Mouse (Mus musculus) gastrocnemius, postnatal 36 days (tissue): ENCODE data around the gene Slc22a4. TPM values are rescaled to one million over a fixed set of nuclear protein-coding genes. Genes with fewer than 3 reads are reported as not detected.
"Not testable (repeated sequence)": the region's sequence is repeated elsewhere in the genome, so short reads cannot be mapped to it uniquely, and the experiment has no call there.

ENCODE experiments used
- DNase-seq, 2 experiments: peaks; one replicate each; pipeline ENCODE4 v3.0.0; 2022
- intact Hi-C: fragments of 180-260 bp; cut with DNase I; formaldehyde crosslinking; loops from one replicate; pipeline ENCODE4 v1.15.1; 2025
- total RNA-seq, 2 experiments: library from RNA; stranded (reverse); gene quantifications; 2 replicates each; pipeline ENCODE4 v1.2.3; 2021

Slc22a4 gene
- total RNA-seq, 2 experiments from 2014 or later, result 2.1 to 2.8 TPM

DNA sequence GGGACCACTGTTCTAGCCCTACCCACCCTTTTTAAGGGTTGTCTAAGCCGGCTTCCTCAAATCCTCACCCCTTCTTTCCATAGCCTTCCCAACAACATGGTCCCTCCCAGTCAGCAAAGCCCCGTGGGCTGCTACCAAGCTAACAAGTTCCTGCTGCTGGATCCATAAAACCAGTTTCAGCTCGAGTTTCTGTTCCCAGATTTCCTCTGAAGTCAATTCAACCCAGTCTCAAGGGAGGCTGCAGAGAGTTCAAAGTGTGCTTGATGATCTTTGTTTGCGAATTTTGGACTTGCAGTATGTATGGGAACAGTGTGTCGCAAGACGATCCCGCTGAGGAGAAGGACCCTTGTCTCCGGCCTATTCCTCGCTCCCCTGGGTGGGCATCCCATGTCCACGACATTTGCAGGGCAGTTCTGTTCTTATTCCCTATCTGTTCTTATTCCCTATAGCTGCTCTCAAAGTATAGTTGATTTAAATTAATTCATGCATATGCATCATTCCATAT lies 19.4 kb downstream of the Slc22a4 start:
- peak in 1 of 2 experiments; percentile 17 for DNase-seq

GRCm38 (mm10) chr11:54007717-54008116 lies 20.2 kb downstream of the Slc22a4 start:
- intact Hi-C loops, result no loop called here
- no peak for DNase-seq

More for the DNA sequence above, 19.4 kb downstream of the Slc22a4 start:
- intact Hi-C loops, result no loop called here

GRCm38 (mm10) chr11:54006901-54007300 lies 21.0 kb downstream of the Slc22a4 start:
- DNase-seq, result peak; percentile 62 to 64
- intact Hi-C loops, result no loop called here

DNA sequence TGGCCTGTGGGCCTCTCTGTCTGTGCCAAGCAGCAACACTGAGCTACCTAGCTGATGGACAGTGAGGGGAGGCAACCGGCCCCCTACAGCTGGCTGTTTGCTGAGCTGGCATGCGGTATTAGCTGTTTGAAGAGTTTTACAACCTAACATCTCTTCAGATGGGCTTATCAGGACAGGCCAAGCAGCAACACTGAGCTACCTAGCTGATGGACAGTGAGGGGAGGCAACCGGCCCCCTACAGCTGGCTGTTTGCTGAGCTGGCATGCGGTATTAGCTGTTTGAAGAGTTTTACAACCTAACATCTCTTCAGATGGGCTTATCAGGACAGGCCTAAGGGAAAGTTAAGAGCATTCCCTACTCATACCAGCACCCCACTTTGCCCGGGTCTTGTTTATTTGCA lies 21.5 kb downstream of the Slc22a4 start:
- intact Hi-C loops, result not testable (repeated sequence)

GRCm38 (mm10) chr11:54004734-54005133 lies 23.2 kb downstream of the Slc22a4 start:
- no peak for DNase-seq
- intact Hi-C loops, result loop anchor here (5.0 kb wide), 1 partner anchor 72 kb away; no protein-coding TSS in a partner anchor

More for the DNA sequence above, 21.5 kb downstream of the Slc22a4 start:
- DNase-seq, result not testable (repeated sequence)

DNA sequence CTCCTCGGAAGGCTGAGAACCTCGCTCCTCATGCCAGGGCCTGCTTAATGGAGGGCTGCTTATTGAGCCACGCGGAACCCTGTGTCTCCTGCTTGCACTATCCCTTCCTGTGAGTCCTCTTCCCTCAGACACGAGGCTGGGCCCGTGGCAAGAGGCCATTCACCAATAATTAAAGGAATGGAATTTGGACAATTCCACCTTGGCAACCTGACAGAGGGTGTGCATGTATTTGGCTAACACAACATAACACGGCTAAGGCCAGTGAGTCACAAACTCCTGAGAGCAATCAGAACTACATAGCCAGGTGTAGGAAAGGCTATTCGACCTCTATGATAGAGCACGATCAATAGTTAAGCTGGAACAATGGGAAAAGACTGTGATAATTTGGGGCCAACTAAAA lies 23.7 kb downstream of the Slc22a4 start:
- intact Hi-C loops, result loop anchor here (5.0 kb wide), 1 partner anchor 72 kb away; no protein-coding TSS in a partner anchor
- DNase-seq, result no peak

GRCm38 (mm10) chr11:54002761-54003717 lies 24.9 kb downstream of the Slc22a4 start:
- DNase-seq, result peak in 1 of 2 experiments; percentile 48

DNA sequence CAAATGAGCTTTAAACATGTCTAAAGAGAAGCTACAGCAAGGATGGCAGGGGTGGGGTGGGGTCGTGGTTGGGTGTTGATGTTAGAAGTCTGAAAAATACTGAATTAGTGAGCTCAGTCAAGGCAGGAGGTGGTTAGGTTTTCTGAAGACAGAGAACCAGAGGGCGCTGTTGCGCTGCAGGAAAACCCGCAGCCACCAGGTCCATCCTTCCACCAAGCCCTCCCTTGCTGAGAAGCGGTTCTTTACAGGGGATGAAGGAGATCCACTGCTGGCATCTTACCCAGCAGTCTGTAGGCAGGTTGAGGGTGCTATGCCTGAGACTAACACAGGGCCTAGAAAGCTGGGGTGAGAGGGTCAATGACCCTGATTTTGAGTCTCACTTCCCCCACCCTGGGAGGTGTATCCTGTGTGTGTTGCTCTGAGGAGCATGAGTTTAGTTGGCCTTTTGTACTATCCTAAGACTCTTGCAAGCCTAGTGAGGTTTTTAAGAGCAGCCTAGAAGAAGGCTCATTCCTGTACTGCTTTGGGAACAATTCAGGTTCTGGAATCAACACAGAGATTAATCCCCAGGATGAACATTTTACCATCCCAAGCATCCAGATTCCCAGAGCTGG lies 25.6 kb downstream of the Slc22a4 start:
- intact Hi-C loops, result loop anchor here (1.0 to 5.0 kb wide), 4 partner anchors 52 to 255 kb away; no protein-coding TSS in a partner anchor
- peak; percentile 46 to 53 for DNase-seq

More at GRCm38 (mm10) chr11:54002761-54003717, 24.9 kb downstream of the Slc22a4 start:
- intact Hi-C loops, result loop anchor here (1.0 to 5.0 kb wide), 4 partner anchors 51 to 254 kb away; no protein-coding TSS in a partner anchor

- DNase-seq, result no peak
- intact Hi-C loops, result no loop called here
Observed at GRCm38 (mm10) chr11:53997661-53998060, 30.2 kb downstream of the Slc22a4 start.

GRCm38 (mm10) chr11:53992264-53992663 lies 35.6 kb downstream of the Slc22a4 start:
- intact Hi-C loops, result no loop called here
- no peak for DNase-seq

DNA sequence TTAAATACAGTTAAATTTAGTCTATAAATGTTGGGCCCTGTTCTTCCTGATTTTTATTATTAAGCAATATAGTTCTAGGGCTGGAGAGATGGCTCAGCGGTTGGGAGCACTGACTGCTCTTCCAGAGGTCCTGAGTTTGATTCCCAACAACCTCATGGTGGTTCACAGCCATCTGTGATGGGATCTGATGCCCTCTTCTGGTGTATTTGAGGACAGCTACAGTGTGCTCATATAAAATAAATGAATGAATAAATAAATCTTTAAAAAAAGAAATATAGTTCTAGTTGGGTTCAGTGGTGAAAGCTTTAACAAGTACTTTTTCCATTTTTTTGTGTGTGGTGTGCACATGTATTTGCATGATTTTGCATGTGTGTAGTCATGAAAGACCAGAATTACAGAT lies 38.7 kb downstream of the Slc22a4 start:
- intact Hi-C loops, result no loop called here
- no peak for DNase-seq

- no peak for DNase-seq
- intact Hi-C loops, result no loop called here
Observed at GRCm38 (mm10) chr11:53988081-53988480, 39.8 kb downstream of the Slc22a4 start.

GRCm38 (mm10) chr11:53981396-53981795 lies 46.5 kb downstream of the Slc22a4 start:
- no peak for DNase-seq

DNA sequence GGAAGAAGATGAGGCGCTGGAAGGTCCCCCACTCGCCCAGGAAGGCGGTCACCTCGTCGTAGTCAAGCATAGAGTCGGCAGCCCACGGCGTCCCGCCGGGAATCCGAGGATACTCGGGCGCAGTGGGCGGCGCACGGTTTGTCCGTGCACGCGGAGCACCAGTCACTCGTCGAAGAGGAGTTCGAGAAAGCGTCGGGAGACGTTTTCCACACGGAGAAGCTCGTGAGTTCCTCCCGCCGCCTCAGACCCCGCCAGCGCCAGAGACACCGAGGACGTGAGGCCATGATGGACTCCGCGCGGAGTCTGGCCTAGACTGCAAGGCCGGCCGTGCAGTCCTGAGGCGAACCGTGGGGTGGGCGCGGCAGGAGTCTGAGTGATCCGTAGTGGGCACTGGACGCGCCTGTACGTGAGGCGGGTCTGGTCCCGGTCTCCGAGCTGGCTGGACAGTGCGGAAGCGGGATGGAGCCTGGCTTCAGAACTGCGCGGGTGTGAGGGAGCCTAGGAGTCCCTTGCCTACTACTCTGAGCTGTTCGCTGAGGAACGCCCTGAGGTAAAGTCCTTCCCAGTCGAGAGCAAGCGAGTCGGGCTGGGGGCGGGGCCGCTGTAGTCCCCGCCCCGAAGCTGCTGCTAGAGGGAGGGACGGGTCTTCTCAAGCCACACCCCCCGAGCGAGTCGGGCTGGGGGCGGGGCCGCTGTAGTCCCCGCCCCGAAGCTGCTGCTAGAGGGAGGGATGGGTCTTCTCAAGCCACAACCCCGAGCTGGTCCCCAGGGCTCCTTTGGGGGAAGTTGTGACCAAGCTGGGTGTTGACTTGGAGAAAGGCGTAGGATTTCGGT lies 47.9 kb downstream of the Slc22a4 start, which contains the start of gene Slc22a21:
TSS of gene Slc22a21 (minus strand) at position 545 of the 834 bp plus-strand sequence.
- intact Hi-C loops, result no loop called here
- DNase-seq, result peak; percentile 65 to 67

More at GRCm38 (mm10) chr11:53981396-53981795, 46.5 kb downstream of the Slc22a4 start:
- intact Hi-C loops, result no loop called here

- intact Hi-C loops, DNase-seq: not testable (repeated sequence)
Observed at GRCm38 (mm10) chr11:53979456-53979787, 48.5 kb downstream of the Slc22a4 start.

- intact Hi-C loops, result no loop called here
- no peak for DNase-seq
Observed at GRCm38 (mm10) chr11:53977672-53978071, 50.2 kb downstream of the Slc22a4 start.

DNA sequence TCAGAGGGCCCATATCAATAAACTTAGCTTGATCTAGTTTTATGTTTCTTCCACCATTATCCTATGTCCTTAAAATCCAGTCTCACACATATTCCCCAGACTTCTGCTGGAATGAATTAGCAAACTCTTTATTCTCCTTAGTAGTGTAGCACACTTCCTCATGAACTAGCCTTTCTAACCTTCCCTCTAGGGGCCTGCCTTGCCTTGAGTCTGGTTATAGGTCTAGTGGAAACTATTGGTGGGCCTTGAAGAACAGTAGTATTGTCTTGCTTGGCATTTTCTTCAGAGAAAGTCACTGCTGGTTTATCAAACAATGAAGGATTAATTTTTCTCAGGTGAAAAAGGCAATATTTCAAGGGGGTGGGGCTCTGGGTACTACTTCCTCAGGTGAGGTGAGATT lies 52.3 kb downstream of the Slc22a4 start:
- intact Hi-C loops, result no loop called here
- DNase-seq, result no peak

- no peak for DNase-seq
- intact Hi-C loops, result no loop called here
Observed at GRCm38 (mm10) chr11:53958984-53959383, 68.9 kb downstream of the Slc22a4 start.

GRCm38 (mm10) chr11:53958176-53958575 lies 69.7 kb downstream of the Slc22a4 start:
- DNase-seq, intact Hi-C loops: not testable (repeated sequence)

DNA sequence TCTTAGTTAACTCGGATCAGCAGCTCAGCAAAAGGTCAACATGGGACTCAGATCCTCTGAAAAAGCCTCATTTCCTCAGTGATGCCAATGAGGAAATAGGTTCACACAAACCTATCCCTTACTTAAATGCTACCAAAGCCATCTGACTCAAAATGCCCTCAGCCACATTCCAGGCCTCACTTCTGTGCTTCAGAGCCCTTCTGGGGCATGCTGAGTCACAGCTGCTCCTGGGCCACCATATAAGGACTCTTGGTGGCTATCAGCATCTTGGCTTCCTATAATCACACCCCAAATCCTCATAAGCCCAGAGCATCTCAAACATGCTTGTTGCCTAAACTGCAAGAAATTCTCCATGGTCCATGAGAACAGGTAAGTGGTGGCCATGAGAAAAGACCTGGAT lies 71.3 kb downstream of the Slc22a4 start:
- intact Hi-C loops, result no loop called here
- no peak for DNase-seq
